Mouse (Mus musculus): Measurements from ENCODE around the gene Dusp14.
A peak's percentile ranks its signal among the peaks of the same experiment; 100 is the strongest.

Gene Dusp14

GRCm38 (mm10) chr11:84069034-84069370, at the start of gene Dusp14:
Dusp14 (minus strand) TSS chr11:84069261.
- no peak for DNase-seq (ENCODE audit: low spot score in 2 of 2)

DNA sequence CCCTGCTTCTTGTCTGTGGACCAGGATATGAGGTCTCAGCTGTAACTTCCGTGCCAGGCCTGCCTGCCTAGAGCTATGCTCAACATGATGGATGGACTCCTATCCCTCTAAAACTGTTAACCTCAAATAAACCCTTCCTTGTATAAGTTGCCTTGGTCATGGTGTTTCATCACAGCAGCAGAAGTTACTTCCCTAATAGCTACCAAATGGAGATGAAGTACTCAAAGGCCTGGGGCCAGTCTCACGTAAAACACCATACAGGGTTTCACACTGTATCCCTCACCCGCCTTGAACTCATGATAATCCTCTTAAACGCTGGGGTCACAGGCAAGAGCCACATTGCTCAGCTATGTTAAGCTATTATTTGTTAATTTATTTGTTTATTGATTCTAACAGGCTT, 48.4 kb upstream of the Dusp14 start:
- DNase-seq (ENCODE audit: low spot score in 2 of 2), result no peak

GRCm38 (mm10) chr11:84116221-84116620, 47.2 kb upstream of the Dusp14 start:
- no peak for DNase-seq (ENCODE audit: low spot score in 2 of 2)

- DNase-seq (ENCODE audit: low spot score in 2 of 2), result no peak
Measured at GRCm38 (mm10) chr11:84115646-84116045, 46.6 kb upstream of the Dusp14 start.

- no peak for DNase-seq (ENCODE audit: low spot score in 2 of 2)
Measured at GRCm38 (mm10) chr11:84113623-84114022, 44.6 kb upstream of the Dusp14 start.

DNA sequence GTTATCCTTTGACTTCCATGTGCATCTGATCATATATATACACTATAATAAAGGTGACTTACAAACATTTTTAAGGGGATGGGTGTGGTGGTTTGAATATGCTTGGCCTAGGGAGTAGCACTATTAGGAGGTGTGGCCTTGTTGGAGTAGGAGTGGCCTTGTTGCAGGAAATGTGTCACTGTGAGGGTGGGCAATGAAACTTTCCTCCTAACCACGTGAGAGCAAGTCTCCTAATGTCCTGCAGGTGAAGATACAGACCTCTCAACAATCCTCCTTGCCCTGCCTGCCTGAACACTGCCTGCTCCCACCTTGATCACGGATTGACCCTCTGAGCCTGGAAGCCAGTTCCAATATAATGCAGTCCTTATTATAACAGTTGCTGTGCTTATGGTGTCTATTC, 38.1 kb upstream of the Dusp14 start:
- DNase-seq (ENCODE audit: low spot score in 2 of 2), result no peak

DNA sequence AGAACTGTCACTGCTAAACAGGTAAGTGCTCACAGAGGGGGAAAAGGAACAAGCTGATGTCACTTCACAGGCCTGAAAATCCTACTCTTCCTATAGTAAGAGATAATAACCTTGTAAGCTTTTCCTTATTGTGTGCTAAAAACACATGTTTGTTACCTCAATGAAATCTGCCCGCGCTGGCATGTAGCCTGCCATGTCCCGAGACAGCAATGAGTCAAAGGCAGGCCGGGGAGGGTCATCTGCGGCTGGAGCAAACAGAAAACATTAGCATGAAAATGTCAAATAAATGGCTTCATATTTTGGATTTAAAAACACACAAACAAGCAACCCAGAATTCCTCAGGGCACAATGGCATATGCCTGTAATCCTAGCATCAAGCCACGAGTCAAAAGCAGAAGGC, 35.0 kb upstream of the Dusp14 start:
- DNase-seq (ENCODE audit: low spot score in 2 of 2), result no peak

- DNase-seq (ENCODE audit: low spot score in 2 of 2), result no peak
Measured at GRCm38 (mm10) chr11:84101182-84101581, 32.1 kb upstream of the Dusp14 start.

DNA sequence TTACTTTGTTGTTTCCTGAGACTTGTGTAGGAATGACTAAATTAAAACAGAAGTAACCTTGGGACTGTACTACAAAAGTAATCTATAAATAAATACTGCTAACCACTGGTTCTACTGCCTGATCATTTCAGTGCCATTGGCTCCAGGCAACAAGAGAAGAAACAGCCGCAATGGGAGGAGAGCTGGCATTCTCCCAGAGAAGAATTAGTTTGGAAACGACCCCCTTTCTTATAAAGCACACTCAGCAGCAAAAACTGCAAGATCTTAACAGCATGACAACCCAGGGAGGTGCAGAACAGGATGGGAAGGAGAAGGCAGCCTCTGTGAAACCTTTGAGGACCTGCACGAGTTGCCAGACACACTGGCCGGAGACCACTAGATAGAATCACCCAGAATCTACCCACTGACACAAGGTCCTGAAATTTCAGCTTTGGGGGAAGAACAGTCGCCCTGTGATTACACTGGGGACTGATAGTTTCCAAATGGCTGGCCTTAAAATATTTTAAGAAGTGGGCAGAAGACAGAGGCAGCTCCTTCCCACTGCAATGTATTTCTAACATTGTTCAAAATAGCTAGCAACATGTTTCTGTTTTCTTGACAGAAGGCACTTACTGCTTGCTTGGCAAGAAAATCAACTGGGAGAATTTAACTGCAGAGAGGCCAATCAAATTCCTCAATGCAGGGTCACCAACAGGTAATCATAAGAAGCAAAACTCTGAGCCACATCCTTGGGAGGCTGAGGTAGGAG, 28.4 kb upstream of the Dusp14 start:
- no peak for DNase-seq (ENCODE audit: low spot score in 2 of 2)

DNA sequence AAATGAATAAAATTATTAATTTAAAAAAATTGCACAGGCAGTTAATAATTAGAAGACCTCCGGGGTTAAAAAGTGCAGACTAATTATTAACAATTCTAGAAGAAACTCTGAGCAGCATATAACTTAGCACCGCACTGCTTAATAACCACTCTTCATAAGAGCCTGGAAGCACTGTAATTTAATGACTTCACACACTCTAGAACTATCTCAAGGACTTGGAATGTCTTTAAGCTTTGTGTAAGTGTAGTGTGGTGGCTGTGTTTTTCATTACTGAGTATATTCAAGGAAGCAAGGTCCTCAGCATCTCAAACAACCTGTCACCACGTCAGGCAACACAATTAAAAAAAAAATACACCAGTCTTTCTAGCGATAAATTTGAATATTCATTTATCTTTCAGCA, 26.0 kb upstream of the Dusp14 start:
- DNase-seq (ENCODE audit: low spot score in 2 of 2), result no peak

DNA sequence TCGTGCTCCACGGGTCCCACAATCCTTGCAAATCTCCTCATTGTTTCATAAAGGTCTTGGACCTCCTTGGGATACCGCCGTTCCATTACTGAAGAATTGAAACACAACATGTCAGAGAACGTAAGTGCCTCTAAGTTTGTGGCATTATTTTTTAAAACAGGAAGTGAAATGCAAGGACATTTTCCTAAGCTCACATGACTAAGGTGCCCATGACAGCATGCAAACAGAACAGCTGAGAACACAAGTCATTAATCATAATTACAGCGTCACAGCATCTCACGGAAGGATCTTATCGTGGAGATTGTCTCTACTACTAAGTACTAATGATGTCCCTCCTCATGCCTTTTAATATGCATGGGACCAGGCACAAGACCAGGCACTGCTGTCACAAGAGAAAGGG, 21.5 kb upstream of the Dusp14 start:
- DNase-seq (ENCODE audit: low spot score in 2 of 2), result no peak

DNA sequence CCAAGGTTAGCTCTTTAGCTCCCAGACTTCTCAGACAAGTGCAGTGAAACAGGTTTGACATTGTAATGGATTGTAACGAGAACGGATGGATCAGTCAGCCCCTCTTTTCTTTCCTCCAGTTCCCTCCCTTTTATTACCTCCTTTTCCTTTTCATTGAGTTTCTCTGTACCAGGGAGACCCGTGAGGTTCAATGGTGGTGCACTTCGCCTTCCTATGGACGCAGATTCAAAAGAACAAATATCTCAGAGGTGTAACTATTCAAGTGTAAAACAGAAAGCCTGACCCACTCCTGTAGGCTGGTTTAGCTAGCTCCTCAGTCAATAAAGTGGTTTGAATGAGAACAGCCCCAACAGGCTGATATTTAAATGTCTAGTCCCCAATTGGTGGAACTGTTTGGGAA, 12.8 kb upstream of the Dusp14 start:
- no peak for DNase-seq (ENCODE audit: low spot score in 2 of 2)

DNA sequence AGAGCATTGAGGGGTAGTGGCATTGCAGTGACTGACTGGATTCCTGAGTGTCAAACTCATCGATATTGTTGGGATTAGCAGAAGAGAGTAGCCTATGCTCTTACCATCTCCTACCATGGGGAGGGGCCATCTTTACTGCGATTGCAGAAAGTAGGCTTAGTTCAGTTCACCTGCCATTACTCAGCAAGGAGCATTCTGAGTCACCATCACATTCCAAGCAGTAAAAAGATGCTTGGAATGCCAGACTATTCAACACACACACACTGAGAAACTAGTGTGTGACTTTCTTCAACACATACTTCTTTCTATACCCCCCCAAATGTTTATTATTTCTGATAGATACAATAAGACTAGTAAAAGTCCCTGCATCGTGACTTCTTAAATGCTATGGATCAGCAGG, 11.3 kb upstream of the Dusp14 start:
- no peak for DNase-seq (ENCODE audit: low spot score in 2 of 2)

- DNase-seq (ENCODE audit: low spot score in 2 of 2), result no peak
Measured at GRCm38 (mm10) chr11:84079887-84080286, 10.8 kb upstream of the Dusp14 start.

DNA sequence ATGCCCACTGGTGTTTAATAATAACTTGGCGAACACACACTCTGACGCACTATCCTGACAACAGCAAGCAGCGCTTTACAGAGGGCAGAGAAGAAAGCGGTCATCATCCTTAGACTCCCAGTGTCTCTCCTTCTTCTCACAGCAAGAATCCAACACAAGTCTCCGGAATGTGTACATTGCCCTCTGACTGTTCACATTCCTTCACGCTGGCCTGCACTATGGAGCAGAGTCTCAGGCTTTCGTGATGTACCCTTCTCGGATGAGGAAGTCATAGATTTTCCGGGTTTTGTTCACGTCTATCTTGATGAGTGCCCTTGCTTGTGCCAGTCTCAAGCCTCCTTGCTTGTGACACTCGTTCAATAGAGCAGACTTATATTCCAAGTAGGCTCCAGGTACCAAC, 10.3 kb upstream of the Dusp14 start:
- DNase-seq (ENCODE audit: low spot score in 2 of 2), result no peak

DNA sequence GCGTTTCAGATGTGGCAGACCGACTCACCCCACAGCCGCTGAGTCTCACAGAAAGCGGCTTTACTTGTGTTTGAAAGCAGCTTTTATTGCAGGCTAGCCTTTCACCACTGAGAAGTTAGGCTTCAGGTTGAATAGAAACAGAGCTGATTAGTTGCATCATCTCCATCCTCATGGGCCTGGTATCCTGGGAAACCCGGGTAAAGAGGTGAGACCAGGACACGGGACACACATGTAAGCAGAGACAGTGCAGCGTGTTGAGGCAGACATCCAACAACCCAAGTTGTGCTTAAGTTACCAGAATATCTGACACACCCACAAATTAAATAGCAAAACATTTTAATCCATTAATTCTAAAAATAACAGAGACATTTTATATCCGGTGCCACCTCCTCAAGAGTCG, 9.5 kb upstream of the Dusp14 start:
- DNase-seq (ENCODE audit: low spot score in 2 of 2), result no peak

DNA sequence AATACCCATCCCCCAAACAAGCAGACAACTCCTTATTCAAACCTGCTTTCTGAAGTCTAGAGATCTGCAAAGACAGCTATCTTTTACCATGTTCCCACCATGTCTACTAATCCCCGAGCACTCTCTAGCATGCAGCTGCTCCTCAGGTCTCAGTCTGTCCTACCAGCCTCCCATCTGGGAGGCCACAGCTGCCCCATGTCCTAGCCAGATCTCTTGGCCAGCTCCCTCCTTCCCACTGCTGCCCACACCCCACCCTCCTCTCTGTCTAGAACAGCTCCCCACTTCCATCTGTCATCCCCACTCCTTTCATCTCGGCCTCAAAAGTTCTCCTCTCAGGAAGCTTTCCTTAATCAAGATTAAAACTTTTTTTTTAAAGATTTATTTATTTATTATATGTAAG, 7.9 kb upstream of the Dusp14 start:
- DNase-seq (ENCODE audit: low spot score in 2 of 2), result no peak

DNA sequence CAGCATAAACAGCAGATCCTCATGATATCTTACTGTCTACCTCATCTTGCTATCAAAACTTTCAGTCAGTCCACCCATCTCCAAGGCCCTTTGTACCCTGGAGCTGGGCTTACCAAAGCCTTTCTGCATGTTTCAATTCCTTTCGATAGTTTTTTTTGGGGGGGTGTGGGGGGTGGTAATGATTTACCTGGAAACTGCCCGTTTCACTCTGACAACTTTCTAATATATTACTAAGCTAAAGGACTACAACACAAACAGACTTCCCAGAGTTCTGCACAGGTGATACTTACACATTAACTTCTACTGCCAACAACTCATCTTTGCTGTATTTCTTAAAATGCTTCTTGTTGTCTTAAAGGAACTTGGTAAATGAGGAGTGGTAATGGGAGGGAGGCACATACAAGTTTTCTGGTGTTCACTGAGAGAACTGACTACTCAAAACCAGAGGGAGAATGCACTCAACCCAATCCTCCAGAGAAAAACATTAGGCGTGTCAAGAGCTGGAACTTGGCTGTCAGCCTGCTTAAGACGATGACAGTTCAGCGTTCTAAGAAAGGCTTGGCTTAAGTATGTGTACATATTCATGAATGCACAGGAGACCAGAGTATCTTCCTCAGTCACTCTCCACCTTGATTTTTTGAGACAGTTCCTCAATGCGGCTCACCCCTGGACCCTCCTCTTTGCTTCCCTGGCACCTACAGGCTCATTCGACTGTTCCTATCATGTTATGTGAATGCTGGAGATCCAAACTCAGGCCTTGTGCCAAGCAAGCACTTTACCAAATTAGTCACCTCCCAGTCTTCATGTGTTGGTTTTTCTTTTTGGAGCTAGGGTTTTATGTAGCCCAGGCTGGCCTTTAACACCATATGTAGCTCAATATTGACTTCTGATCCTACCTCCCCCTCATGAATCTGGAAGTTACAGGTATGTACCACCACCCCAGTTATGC, 5.0 kb upstream of the Dusp14 start:
- DNase-seq (ENCODE audit: low spot score in 2 of 2), result no peak

DNA sequence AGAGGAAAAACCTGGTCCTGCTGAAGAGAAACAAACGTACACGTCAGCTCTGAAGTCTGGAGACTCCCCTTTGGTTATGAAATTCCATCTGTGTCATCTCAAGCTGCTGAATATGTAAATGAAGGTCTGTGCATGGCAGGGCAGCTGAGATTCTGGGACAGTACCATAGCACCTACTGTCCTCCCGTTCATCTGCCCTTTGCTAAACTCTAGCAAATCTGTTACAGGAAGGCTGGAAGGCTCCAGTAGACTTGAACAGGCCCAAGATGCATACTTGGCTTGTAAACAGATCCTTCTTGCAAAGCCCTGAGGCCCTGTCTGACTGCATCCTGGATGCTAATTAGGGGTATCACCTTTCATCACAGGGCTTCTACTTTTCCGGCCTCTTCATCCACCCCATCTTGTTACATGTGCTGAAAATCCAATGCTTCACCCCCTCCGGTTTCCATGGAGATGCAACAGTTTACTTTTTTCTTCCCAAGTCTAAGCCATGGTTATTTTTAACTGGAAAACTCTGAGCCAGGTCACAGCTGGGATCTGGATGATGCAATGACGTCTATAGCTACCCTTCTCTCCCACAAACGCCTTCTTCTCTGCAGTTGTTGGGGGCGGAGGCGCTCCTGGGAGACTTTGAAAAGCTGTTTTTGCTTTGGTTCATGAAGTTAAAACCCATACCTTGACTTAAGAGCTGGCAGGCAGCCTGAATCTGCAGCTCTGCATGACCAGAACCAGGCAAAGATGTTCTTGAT, 4.0 kb upstream of the Dusp14 start:
- DNase-seq (ENCODE audit: low spot score in 2 of 2), result peak in 1 of 2 experiments; percentile 40

DNA sequence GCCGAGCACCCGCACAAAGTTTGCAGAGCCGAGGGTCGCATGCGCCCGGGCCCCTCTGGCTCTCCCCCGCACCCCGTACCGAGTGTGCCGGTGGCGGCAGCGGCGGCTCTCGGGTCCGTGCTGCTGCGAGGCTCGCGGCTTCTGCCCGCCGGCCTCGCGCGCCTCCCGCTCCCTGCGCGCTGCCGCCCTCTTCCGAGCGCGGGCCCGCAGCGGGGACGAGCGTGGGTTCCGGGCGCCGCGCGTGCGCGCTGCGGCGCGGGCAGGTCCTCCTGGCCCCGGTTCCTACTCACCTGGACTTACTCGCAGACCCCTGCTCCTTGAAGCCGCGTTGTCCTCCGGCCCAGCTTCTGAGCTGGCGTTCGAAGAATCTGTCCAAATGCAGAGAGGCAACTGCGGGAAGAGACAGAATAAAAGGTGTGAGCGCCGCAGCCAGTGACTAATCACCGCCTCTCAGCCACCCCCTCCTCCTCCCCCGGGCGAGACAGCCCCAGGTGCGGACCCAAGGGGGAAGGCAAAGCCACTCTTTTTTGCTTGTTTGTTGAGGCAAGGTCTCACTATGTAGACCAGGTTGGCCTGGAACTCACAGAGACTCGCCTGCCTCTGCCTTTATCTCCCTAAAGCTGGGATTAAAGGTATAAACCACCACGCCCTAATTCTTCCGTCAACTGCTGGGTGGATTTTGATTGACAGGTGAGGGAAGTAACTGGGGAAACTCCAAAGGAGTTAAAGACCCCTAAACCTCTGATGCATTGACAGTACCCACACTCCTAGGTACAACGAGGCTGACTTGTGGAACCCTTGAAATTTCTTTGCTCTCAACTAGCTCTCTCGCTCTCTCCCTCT, 649 bp downstream of the Dusp14 start:
- no peak for DNase-seq (ENCODE audit: low spot score in 2 of 2)

DNA sequence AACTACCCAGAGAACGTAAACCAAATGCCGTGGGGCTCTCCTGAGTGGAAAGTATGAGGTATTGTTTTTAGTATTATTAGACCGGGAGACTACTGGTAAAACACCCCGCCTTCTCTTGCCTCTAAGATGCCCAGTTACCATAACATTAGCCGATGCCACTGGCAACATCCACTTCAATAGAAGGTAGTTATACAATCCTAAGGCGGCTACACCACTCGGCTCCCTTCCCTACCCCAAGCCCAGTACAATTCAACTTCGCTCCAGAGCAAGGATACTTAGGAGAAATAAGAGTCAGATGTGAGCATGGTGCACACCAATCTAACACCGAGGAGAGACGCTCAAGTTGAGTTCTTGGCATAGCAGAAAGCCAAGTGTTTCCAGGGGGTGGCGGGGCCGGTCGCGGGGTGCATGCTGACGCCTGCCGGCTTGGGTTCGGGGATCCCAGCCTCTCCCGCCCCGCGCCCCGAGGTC, 1.3 kb downstream of the Dusp14 start:
- no peak for DNase-seq (ENCODE audit: low spot score in 2 of 2)
